Mouse (Mus musculus) c-Kit-negative CD71-positive TER-119-positive erythroid progenitor cells, embryonic 14.5 days (primary cell): Measurements from ENCODE around the gene Epha8.

ENCODE experiments used
- DNase-seq: peaks from one replicate; pipeline ENCODE4 v3.0.0-alpha.2; 2013; ENCODE audit warnings: low read depth, low spot score

Epha8 gene

GRCm38 (mm10) chr4:136956751-136957446 lies at the start of gene Epha8:
Epha8 (minus strand) TSS chr4:136956816.
- no peak for DNase-seq

DNA sequence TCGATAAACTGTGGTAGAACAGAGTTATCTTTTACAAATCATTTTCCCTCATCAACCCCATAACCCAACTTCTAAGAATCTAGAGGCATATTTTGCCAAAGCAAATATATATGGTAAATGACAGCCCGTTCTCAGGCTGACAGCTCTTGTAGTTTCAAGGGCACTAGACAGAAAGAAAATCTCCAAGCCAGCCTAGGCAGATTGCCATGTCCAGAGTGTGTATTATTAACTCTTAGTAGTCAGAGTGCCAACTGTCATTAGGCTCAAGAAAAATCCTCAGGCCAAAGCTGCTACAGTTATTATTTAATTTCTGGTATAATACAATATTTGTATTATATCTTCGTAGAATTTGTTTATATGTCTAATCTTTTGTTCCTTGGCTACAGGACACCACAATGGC lies 45.2 kb upstream of the Epha8 start:
- DNase-seq = no peak

GRCm38 (mm10) chr4:137001020-137001419 lies 44.4 kb upstream of the Epha8 start:
- DNase-seq = no peak

DNA sequence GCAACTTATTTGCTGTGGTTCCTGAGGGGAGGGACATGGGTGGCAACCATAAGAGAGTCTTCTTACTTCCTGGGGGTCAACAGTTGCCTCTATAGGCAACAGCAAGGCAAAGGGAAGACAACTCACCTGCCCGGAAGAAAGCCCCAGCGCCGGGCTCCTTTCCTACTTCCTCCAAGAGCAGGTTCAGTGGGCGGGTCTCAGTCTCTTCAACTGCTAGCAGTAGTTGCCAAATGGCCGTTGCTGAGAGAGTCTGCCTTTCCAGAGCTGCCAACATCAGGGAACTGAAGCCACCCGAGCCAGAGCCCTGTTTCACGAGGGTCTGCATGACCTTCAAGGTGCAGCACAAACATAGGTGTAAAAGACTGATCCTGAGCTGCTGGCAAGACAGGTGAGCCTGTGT lies 41.8 kb upstream of the Epha8 start:
- no peak for DNase-seq

GRCm38 (mm10) chr4:136997723-136998345 lies 41.2 kb upstream of the Epha8 start:
- DNase-seq = no peak

- no peak for DNase-seq
Observed at GRCm38 (mm10) chr4:136996933-136997332, 40.3 kb upstream of the Epha8 start.

GRCm38 (mm10) chr4:136995361-136995760 lies 38.7 kb upstream of the Epha8 start:
- DNase-seq = no peak

DNA sequence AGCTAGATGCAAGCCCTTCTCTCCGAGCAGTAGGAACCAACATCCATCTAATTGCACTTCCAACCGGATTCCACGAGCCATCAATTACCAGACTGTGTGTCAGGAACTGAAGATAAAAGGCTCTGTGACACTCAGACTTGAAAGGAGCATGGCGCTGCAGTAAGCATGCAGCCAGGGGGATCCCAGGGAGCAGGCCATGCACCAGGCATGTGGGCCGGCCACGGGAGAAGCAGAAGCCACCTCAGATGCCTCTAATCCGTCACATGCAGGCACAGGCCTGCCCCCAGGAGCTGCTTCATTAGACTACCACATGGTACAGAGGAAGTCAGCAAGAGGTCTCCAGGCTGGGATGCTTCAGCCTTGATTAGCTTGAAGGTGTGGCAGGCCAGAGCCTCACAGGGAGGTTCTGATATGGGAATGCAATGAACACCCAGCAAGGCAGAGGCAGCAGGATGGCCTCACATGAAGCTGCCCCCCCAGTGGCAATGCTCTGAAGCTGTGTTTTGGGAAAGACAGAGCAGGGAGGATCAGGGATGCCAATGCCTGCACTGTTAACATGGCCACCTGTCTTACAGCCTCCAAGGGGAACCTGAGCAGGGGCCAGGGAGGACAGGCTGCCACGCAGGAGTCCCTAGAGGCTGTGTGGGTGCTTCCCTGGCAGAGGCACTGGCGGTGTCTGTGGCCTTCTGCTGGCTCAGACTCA lies 25.5 kb upstream of the Epha8 start:
- no peak for DNase-seq

GRCm38 (mm10) chr4:136981347-136981746 lies 24.7 kb upstream of the Epha8 start:
- no peak for DNase-seq

DNA sequence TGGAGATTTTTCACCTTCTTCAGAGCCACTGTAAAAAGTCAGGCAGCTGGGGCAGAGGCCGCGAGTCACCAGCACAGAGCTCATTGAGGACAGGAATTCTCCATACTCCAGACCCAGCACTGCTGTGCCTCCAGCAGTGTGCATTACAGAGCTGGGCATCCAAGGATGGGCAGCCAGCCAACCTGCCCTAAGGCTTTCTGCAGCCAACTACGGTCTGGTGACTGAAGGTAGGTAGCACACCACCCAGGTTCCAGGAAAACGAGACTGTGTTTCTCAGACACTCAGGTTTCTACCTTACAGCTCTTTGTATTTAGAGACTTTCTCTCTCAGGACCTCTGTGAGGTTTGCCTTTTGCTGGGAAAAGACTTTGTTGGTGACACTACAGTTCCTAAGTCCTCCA lies 24.3 kb upstream of the Epha8 start:
- DNase-seq = no peak

- DNase-seq = no peak
Observed at GRCm38 (mm10) chr4:136977244-136977643, 20.6 kb upstream of the Epha8 start.

- DNase-seq = peak; percentile 42
Observed at GRCm38 (mm10) chr4:136970939-136971338, 14.3 kb upstream of the Epha8 start.

- DNase-seq = no peak
Observed at GRCm38 (mm10) chr4:136969503-136970276, 13.1 kb upstream of the Epha8 start.

- no peak for DNase-seq
Observed at GRCm38 (mm10) chr4:136969096-136969495, 12.5 kb upstream of the Epha8 start.

DNA sequence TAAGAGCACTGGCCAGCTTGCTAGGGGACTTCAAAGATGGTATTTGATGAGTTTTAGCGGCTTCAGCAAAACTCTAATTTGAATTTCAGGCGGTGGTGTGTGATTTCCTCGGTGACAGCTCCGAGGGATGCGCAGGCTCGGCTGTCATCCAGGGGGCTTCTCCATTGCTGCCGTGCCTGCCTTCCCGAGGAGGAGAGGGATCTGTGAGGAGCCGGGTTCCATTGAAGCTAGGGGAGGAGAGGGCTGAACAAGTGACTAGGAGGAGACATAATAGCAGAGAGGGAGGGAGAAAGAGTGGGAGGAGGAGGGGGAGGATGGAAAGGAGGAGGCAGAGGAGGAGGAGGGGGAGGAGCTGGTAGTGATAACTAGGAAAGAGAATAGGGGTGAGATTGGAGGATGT lies 10.9 kb upstream of the Epha8 start:
- DNase-seq = no peak

GRCm38 (mm10) chr4:136966493-136967390 lies 10.1 kb upstream of the Epha8 start:
- no peak for DNase-seq

DNA sequence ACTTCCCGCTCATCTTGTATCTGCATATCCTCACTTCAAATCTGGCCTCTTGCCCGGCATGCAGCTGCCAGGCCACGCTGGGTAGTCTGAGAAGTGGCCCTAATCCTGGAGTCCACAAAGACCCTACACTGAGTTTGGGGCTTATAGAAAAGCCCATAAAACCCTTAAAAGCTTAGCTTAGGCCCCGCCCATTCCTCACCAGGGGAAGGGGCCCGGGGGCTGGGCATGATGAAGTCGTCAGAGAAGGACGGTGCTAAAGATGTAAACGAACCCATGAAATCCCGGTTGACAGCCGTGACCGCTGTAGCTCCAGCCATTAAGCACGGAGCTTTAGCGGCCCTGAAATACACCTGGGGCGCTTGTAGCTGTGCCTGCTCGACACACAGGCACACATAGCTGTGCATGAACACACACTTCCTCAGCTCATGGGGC lies 8.4 kb upstream of the Epha8 start:
- DNase-seq = no peak

- no peak for DNase-seq
Observed at GRCm38 (mm10) chr4:136962447-136962846, 5.8 kb upstream of the Epha8 start.

- no peak for DNase-seq
Observed at GRCm38 (mm10) chr4:136961642-136962285, 5.1 kb upstream of the Epha8 start.

- no peak for DNase-seq
Observed at GRCm38 (mm10) chr4:136960581-136960980, 4.0 kb upstream of the Epha8 start.
